In the genomic region with DNA sequence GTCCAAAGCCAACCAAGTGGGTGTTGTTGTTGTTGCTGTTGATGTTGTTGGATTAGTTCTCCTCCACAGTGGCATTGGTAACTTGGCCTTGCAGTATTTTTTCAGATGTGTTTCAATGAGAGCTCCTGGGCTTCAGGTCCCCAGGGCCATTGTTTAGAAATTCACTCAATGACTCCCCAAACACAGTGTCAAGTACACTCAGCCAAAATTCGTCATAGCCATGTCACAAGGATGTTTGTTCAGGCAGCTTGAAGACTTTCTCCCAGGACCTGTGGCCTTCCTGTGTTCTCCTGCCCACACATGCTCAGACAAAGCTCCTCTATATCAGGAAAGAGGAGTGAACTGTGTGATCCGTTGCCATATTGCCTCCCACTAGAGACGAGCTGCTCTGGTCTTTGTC, we compare ENCODE assay signal across 22 mouse cellular contexts. TPM values are rescaled to one million over a fixed set of nuclear protein-coding genes. Genes with fewer than 3 reads are reported as not detected.
"Had no signal": no experiment of that assay in that cellular context is flagged by ENCODE, and none has a peak within 500 bp of the region (broad histone marks: within the 10 kb centered on the region; RNA-seq: fewer than 3 reads in every experiment).

No protein-coding gene starts in this region.

- H3K4me3 ChIP-seq: kidney, embryonic 15.5 days; liver, embryonic 15.5 days; lung, embryonic 15.5 days; myocyte; neural tube, embryonic 15.5 days had no signal

- H3K4me2 ChIP-seq: kidney, embryonic 15.5 days; liver, embryonic 11.5 days; liver, embryonic 15.5 days; lung, embryonic 15.5 days; neural tube, embryonic 15.5 days had no signal

- H3K27me3 ChIP-seq: liver, embryonic 15.5 days; lung, embryonic 15.5 days; neural tube, embryonic 15.5 days had no signal

- H3K9ac ChIP-seq: kidney, embryonic 15.5 days; liver, embryonic 15.5 days; lung, embryonic 15.5 days; neural tube, embryonic 15.5 days had no signal

- H3K36me3 ChIP-seq: kidney, embryonic 15.5 days; liver, embryonic 15.5 days; lung, embryonic 15.5 days; neural tube, embryonic 15.5 days had no signal

- DNase-seq: kidney, adult 2 months; kidney, postnatal 14 days; left cerebral cortex, postnatal 4 days; midbrain, embryonic 14.5 days; right cerebral cortex, adult 18-20 months; spleen, adult 18-20 months; thymus, adult 18-20 months; thymus, postnatal 14 days had no signal

- H3K9me3 ChIP-seq: kidney, embryonic 15.5 days; liver, embryonic 15.5 days; lung, embryonic 15.5 days; neural tube, embryonic 15.5 days had no signal

- H3K27ac ChIP-seq: kidney, embryonic 15.5 days; liver, embryonic 15.5 days; lung, embryonic 15.5 days; neural tube, embryonic 15.5 days had no signal

RNA-seq across cellular contexts. Expression of a gene that starts 37.7 kb away (rescaled TPM):
- total RNA-seq: layer of hippocampus, adult 8-10 months; layer of hippocampus, postnatal 14 days; left cerebral cortex, adult 18-20 months; left cerebral cortex, postnatal 10 days; left cerebral cortex, postnatal 4 days; megakaryocyte progenitor cell, adult 5-6 weeks had no signal
- polyA plus RNA-seq: limb, embryonic 14.5 days; lung, embryonic 15.5 days; midbrain, embryonic 14.5 days; myocyte; neural tube, embryonic 11.5 days; neural tube, embryonic 15.5 days; stomach, embryonic 14.5 days had no signal
